Mouse (Mus musculus) intestine, embryonic 14.5 days (tissue): ENCODE data around the gene Cpsf2. TPM values are rescaled to one million over a fixed set of nuclear protein-coding genes. Genes with fewer than 3 reads are reported as not detected.

Source experiments
- ATAC-seq: fragments of 200-750 bp; cut with Nextera tagmentation; replicated peaks from 2 replicates; pipeline ENCODE4 v1.8.0; 2017; ENCODE audit warnings: low read depth, moderate number of reproducible peaks, moderate TSS enrichment, moderate library complexity; ENCODE audit not compliant: low FRiP score, low TSS enrichment
- DNase-seq: peaks from one replicate; pipeline ENCODE4 v3.0.0-alpha.2; 2018; ENCODE audit warnings: low spot score
- H3K27ac ChIP-seq: fragments of 300-500 bp; sonication (generic); 2 replicates; pipeline ENCODE4 v1.5.1; 2014; ENCODE audit warnings: low read depth, mild to moderate bottlenecking, control low read depth
- H3K27me3 ChIP-seq: fragments of 300-500 bp; sonication (generic); replicated peaks from 2 replicates; pipeline ENCODE4 v1.6.1; 2014; ENCODE audit warnings: low read length, control low read depth; ENCODE audit not compliant: control insufficient read depth, insufficient read depth
- H3K36me3 ChIP-seq: fragments of 300-500 bp; sonication (generic); 2 replicates; pipeline ENCODE4 v1.6.1; 2014; ENCODE audit warnings: low read length, control low read depth; ENCODE audit not compliant: control insufficient read depth, insufficient read depth
- H3K4me1 ChIP-seq: fragments of 300-500 bp; sonication (generic); replicated peaks from 2 replicates; pipeline ENCODE4 v1.6.1; 2014; ENCODE audit warnings: low read length, control low read depth, mixed read lengths; ENCODE audit not compliant: control insufficient read depth, insufficient read depth
- H3K4me2 ChIP-seq: fragments of 300-500 bp; sonication (generic); 2 replicates; pipeline ENCODE4 v1.6.1; 2014; ENCODE audit warnings: low read length
- H3K4me3 ChIP-seq: fragments of 300-500 bp; sonication (generic); 2 replicates; pipeline ENCODE4 v1.5.1; 2014; ENCODE audit warnings: low read depth, low read length, control low read depth, mixed read lengths
- H3K9ac ChIP-seq: fragments of 300-500 bp; sonication (generic); 2 replicates; pipeline ENCODE4 v1.6.1; 2014; ENCODE audit warnings: mild to moderate bottlenecking, low read length
- H3K9me3 ChIP-seq: fragments of 300-500 bp; sonication (generic); 2 replicates; pipeline ENCODE4 v1.6.1; 2016; ENCODE audit warnings: low read length, control low read depth; ENCODE audit not compliant: control insufficient read depth
- whole genome bisulfite sequencing: fragments of 180-500 bp; shearing (Covaris S2); extraction: QIAGEN DNeasy Blood & Tissue Kit; methylation state at CpG from one replicate; pipeline ENCODE4 v1.1.7; 2014; 5-methylcytosine and 5-hydroxymethylcytosine counted together
- polyA plus RNA-seq: library from polyadenylated mRNA; unstranded; fragments of >200 nt; fragmentation: Nextera tagmentation; extraction: Ambion mirVana; gene quantifications from 2 replicates; pipeline ENCODE4 v1.2.1, GENCODE M21; 2014

Gene Cpsf2
- polyA plus RNA-seq, 1 experiment from 2014 or later: 31.3 TPM

GRCm38 (mm10) chr12:101977404-101977915 is 1.7 kb downstream of the Cpsf2 start:
- Histone ChIP-seq H3K4me2 (no peak overlapping the region), H3K27ac (no peak overlapping the region), H3K36me3 (peaks cover 6% of the 10 kb centered on the region), H3K9ac (no peak overlapping the region), H3K4me1 (peaks cover 14% of the 10 kb centered on the region), H3K4me3 (no peak overlapping the region), H3K27me3 (no peaks in the 10 kb centered on the region), H3K9me3 (no peaks in the 10 kb centered on the region)
- 94% methylated on average over 10 of the region's 10 CpGs for WGBS
- ATAC-seq (no peak), DNase-seq (no peak)

GRCm38 (mm10) chr12:101978162-101978561 is 2.4 kb downstream of the Cpsf2 start:
- no peak overlapping the region for H3K4me2 ChIP-seq
- H3K27me3 ChIP-seq: no peaks in the 10 kb centered on the region
- ATAC-seq: no peak
- H3K27ac ChIP-seq: no peak overlapping the region
- no peak overlapping the region for H3K4me3 ChIP-seq
- H3K4me1 ChIP-seq: peaks cover 14% of the 10 kb centered on the region
- no peak for DNase-seq
- no peaks in the 10 kb centered on the region for H3K9me3 ChIP-seq
- peaks cover 13% of the 10 kb centered on the region for H3K36me3 ChIP-seq
- H3K9ac ChIP-seq: no peak overlapping the region
- 88% methylated on average over 5 of the region's 5 CpGs for WGBS

- Histone ChIP-seq H3K4me3 (no peak overlapping the region), H3K27ac (no peak overlapping the region), H3K9ac (no peak overlapping the region), H3K9me3 (no peaks in the 10 kb centered on the region), H3K36me3 (peaks cover 17% of the 10 kb centered on the region), H3K4me2 (no peak overlapping the region), H3K27me3 (no peaks in the 10 kb centered on the region), H3K4me1 (peaks cover 14% of the 10 kb centered on the region)
- DNase-seq: no peak
- ATAC-seq: no peak
- 81% methylated on average over 1 of the region's 1 CpGs for WGBS
Observed at GRCm38 (mm10) chr12:101978588-101978987, 2.8 kb downstream of the Cpsf2 start.

GRCm38 (mm10) chr12:101979213-101979750 is 3.5 kb downstream of the Cpsf2 start:
- ATAC-seq (no peak), DNase-seq (no peak)
- Histone ChIP-seq H3K9ac (no peak overlapping the region), H3K4me1 (peaks cover 14% of the 10 kb centered on the region), H3K36me3 (peaks cover 24% of the 10 kb centered on the region), H3K27ac (no peak overlapping the region), H3K4me2 (no peak overlapping the region), H3K9me3 (no peaks in the 10 kb centered on the region), H3K27me3 (no peaks in the 10 kb centered on the region), H3K4me3 (no peak overlapping the region)
- WGBS: 91% methylated on average over 8 of the region's 8 CpGs

GRCm38 (mm10) chr12:101980266-101980665 is 4.5 kb downstream of the Cpsf2 start:
- no peak overlapping the region for H3K27ac ChIP-seq

GRCm38 (mm10) chr12:101981559-101981958 is 5.8 kb downstream of the Cpsf2 start:
- 88% methylated on average over 2 of the region's 2 CpGs for WGBS
- Histone ChIP-seq H3K9me3 (no peaks in the 10 kb centered on the region), H3K36me3 (peaks cover 39% of the 10 kb centered on the region)

More at GRCm38 (mm10) chr12:101980266-101980665, 4.5 kb downstream of the Cpsf2 start:
- H3K27me3 ChIP-seq: no peaks in the 10 kb centered on the region
- no peak overlapping the region for H3K4me2 ChIP-seq
- DNase-seq: no peak
- H3K9ac ChIP-seq: no peak overlapping the region
- H3K36me3 ChIP-seq: peaks cover 30% of the 10 kb centered on the region
- WGBS: 72% methylated on average over 5 of the region's 5 CpGs
- ATAC-seq: no peak
- H3K4me1 ChIP-seq: peaks cover 8% of the 10 kb centered on the region
- no peak overlapping the region for H3K4me3 ChIP-seq
- no peaks in the 10 kb centered on the region for H3K9me3 ChIP-seq

DNA sequence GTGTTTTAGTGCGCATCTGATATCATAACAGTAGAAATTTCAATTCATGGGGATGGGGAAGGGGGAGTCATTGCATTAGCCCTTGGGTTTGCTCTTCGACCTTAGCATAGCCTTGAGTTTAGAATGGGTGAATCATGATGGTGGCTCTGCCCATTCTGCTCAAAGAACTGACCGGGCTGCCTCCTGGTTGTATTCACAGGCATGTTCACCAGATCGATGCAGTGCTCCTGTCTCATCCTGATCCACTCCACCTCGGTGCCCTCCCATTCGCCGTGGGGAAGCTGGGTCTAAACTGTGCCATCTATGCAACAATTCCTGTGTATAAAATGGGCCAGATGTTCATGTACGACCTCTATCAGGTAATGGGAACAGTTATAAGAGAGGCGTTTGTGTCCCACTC is 7.2 kb downstream of the Cpsf2 start:
- H3K4me3 ChIP-seq: no peak overlapping the region
- peaks cover 53% of the 10 kb centered on the region for H3K36me3 ChIP-seq
- H3K9me3 ChIP-seq: no peaks in the 10 kb centered on the region
- ATAC-seq (no peak), DNase-seq (no peak)
- 94% methylated on average over 9 of the region's 9 CpGs for WGBS
- no peak overlapping the region for H3K27ac ChIP-seq
- H3K9ac ChIP-seq: no peak overlapping the region
- no peak overlapping the region for H3K4me2 ChIP-seq
- no peaks in the 10 kb centered on the region for H3K4me1 ChIP-seq
- H3K27me3 ChIP-seq: no peaks in the 10 kb centered on the region

More at GRCm38 (mm10) chr12:101981559-101981958, 5.8 kb downstream of the Cpsf2 start:
- Histone ChIP-seq H3K27ac (no peak overlapping the region), H3K9ac (no peak overlapping the region), H3K27me3 (no peaks in the 10 kb centered on the region), H3K4me1 (peaks cover 7% of the 10 kb centered on the region), H3K4me2 (no peak overlapping the region), H3K4me3 (no peak overlapping the region)
- no peak for ATAC-seq
- no peak for DNase-seq

DNA sequence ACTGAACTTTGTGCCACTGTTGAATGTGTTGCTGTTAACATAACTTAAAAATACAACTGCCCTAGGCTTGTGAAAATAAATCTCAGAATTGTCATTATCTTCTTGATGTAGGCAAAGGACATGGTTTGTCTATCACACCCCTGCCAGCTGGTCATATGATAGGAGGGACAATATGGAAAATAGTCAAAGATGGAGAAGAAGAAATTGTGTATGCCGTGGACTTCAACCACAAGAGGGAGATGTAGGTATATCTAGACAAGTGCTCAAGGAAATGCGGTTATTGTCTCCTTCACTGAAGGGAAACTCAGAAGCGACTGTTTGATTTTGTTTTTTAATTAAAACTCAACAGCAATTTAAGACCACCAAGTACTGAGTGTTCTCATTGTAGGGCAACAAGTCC is 9.3 kb downstream of the Cpsf2 start:
- no peak overlapping the region for H3K4me2 ChIP-seq
- H3K27me3 ChIP-seq: no peaks in the 10 kb centered on the region
- H3K4me1 ChIP-seq: no peaks in the 10 kb centered on the region
- no peak overlapping the region for H3K27ac ChIP-seq
- no peaks in the 10 kb centered on the region for H3K9me3 ChIP-seq
- H3K9ac ChIP-seq: no peak overlapping the region
- H3K4me3 ChIP-seq: no peak overlapping the region
- H3K36me3 ChIP-seq: peaks cover 73% of the 10 kb centered on the region
- DNase-seq (no peak), ATAC-seq (no peak)
- 59% methylated on average over 3 of the region's 3 CpGs for WGBS

DNA sequence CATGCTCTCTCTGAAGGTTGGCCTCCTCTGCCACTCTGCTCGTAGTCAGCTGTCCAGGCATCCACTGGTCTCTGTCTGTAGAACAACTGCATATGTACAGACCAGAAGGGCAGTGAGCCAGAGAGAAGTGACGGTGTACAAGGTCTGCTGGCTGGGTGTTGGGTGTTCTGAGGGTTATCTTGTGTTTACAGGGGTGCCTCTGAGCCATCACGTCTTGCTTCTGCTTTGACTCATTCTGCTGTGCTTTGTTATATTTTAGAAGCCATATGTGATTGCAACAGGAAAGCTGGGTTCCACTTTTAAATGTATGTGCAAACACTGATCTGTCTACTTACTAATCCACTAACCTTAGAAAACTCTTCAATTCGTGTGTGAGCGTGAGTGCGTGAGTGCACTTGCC is 11.9 kb downstream of the Cpsf2 start:
- Histone ChIP-seq H3K27me3 (no peaks in the 10 kb centered on the region), H3K4me1 (no peaks in the 10 kb centered on the region), H3K4me3 (no peak overlapping the region), H3K4me2 (no peak overlapping the region), H3K36me3 (peaks cover 91% of the 10 kb centered on the region), H3K9ac (no peak overlapping the region), H3K27ac (no peak overlapping the region), H3K9me3 (no peaks in the 10 kb centered on the region)
- DNase-seq: no peak
- no peak for ATAC-seq
- WGBS: 83% methylated on average over 6 of the region's 6 CpGs
